8 mouse cellular contexts compared by ENCODE assay signal in the genomic region with DNA sequence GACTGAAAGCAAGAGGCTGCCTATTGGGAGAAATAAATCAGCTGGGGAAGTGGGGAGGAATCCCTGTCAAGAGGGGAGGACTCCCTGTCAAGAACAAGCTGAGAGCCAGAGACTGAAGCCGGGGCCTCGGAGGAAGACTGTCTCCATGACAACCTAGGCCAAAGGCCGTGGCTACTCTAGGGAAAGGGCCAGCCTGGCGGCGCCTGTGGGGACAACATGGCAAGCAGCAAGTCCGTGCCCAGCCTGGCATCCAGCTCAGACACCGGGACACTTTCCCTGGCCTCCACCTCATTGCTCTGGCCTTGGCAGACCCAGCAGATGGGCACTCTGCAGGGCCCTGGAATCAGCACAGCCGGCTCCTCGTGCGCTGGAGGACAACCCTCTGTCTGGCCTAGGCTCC.
A peak's percentile ranks its signal among the peaks of the same experiment; 100 is the strongest.
DNase-seq lines count a peak whose midpoint lies in the region; ATAC-seq lines count a peak whose summit lies in the region.

No protein-coding gene starts in this region.

- WGBS in heart, embryonic 11.5 days (ENCODE audit: insufficient replicate concordance) = 53% methylated on average over 10 of the region's 10 CpGs
- WGBS in intestine, embryonic 15.5 days = 58% methylated on average over 10 of the region's 10 CpGs

- intact Hi-C loops in gastrocnemius, postnatal 36 days (cut with DNase I) = no loop called here

- no peak overlapping the region; the same call in 1 of the 2 replicates for H3K9ac ChIP-seq in heart, embryonic 11.5 days (ENCODE audit: low read depth, low read length)
- no peak overlapping the region for H3K9ac ChIP-seq in intestine, embryonic 15.5 days

- H3K27ac ChIP-seq in heart, embryonic 11.5 days (ENCODE audit: low read depth, low read length) = no peak overlapping the region
- H3K27ac ChIP-seq in intestine, embryonic 15.5 days = no peak overlapping the region

- no peak overlapping the region for H3K4me3 ChIP-seq in heart, embryonic 11.5 days (ENCODE audit: low read depth, low read length)
- no peak overlapping the region for H3K4me3 ChIP-seq in intestine, embryonic 15.5 days (replicated peaks)

- peak; percentile 99 for DNase-seq in heart, adult 11 months
- peak; percentile 97 to 98 for DNase-seq in cerebellum, adult 18-20 months
- DNase-seq in gastrocnemius, postnatal 36 days = peak; percentile 66 to 70
- DNase-seq in kidney, adult 8-10 months = peak; percentile 71 to 76
- DNase-seq in lung, postnatal 14 days = peak; percentile 44

- no peaks in the 10 kb centered on the region for H3K36me3 ChIP-seq in heart, embryonic 11.5 days (ENCODE audit: control insufficient read depth, insufficient read depth, low read length)
- no peaks in the 10 kb centered on the region for H3K36me3 ChIP-seq in intestine, embryonic 15.5 days

- no peak overlapping the region for H3K4me2 ChIP-seq in heart, embryonic 11.5 days
- no peak overlapping the region for H3K4me2 ChIP-seq in intestine, embryonic 15.5 days (replicated peaks)

- no peaks in the 10 kb centered on the region for H3K9me3 ChIP-seq in heart, embryonic 11.5 days (replicated peaks; ENCODE audit: control insufficient read depth, low read length)
- H3K9me3 ChIP-seq in intestine, embryonic 15.5 days = no peaks in the 10 kb centered on the region

- peaks cover 45% of the 10 kb centered on the region for H3K4me1 ChIP-seq in heart, embryonic 11.5 days (ENCODE audit: control insufficient read depth, insufficient read depth, low read length)
- peaks cover 28% of the 10 kb centered on the region for H3K4me1 ChIP-seq in intestine, embryonic 15.5 days (replicated peaks)

- H3K27me3 ChIP-seq in heart, embryonic 11.5 days (ENCODE audit: control insufficient read depth, insufficient read depth, low read length) = no peaks in the 10 kb centered on the region
- no peaks in the 10 kb centered on the region for H3K27me3 ChIP-seq in intestine, embryonic 15.5 days (replicated peaks)

- no peak for ATAC-seq in heart, embryonic 11.5 days (replicated peaks; ENCODE audit: insufficient number of reproducible peaks, low FRiP score, low TSS enrichment)
- ATAC-seq in intestine, embryonic 15.5 days = no peak
- ATAC-seq in monocyte, adult 5-6 weeks (replicated peaks; ENCODE audit: insufficient number of reproducible peaks, low FRiP score, low TSS enrichment, poor library complexity, severe bottlenecking) = no peak

Comparison
In these comparisons a context has a peak if more than half of its experiments do, and no peak if none do; other contexts are left out.
1. DNase-seq: peak in every context shown above with its lines; median percentile 99 in heart, adult 11 months; 98 in cerebellum, adult 18-20 months; 74 in kidney, adult 8-10 months; 68 in gastrocnemius, postnatal 36 days; 44 in lung, postnatal 14 days.